Mouse (Mus musculus) large intestine, adult 2 months (tissue): Measurements from ENCODE around the gene Olfr1193. TPM values are rescaled to one million over a fixed set of nuclear protein-coding genes. Genes with fewer than 3 reads are reported as not detected.
"Not testable (repeated sequence)": the region's sequence is repeated elsewhere in the genome, so short reads cannot be mapped to it uniquely, and the experiment has no call there.

Source experiments
- DNase-seq: peaks from one replicate; pipeline ENCODE4 v3.0.0-alpha.2; 2012; ENCODE audit warnings: low read depth, low spot score
- WGBS: fragments of 180-500 bp; shearing (Covaris S2); methylation state at CpG from one replicate; pipeline ENCODE4 v1.1.7; 2018; 5-methylcytosine and 5-hydroxymethylcytosine counted together
- polyA plus RNA-seq: library from polyadenylated mRNA; depleted of rRNA; stranded (reverse); fragments of >200 nt; gene quantifications from 2 replicates; pipeline ENCODE4 v1.2.3, GENCODE M21; 2012; rRNA removed

The Olfr1193 gene
- not detected in 2 replicates for polyA plus RNA-seq

DNA sequence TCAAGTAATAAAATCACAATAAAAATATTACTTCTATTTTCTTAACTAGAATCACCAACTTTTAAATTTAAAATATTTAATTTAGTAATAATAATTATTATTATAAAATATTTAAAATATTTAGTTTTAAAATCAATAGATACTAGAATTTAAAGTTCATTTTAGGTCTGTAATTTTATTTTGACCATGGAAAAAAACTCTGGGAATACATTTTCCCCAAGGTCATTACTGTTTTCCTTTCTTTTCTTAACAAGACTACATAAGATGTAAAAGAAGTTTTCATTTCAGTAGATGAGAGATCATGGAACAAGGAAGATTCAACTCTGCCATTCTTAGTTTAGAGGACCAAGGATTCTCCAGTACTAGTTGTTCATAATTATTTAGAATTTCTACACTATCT is at the start of gene Olfr1193:
Olfr1193 (plus strand) TSS at position 301 of the 400 bp plus-strand sequence.
- not testable (repeated sequence) for DNase-seq

DNA sequence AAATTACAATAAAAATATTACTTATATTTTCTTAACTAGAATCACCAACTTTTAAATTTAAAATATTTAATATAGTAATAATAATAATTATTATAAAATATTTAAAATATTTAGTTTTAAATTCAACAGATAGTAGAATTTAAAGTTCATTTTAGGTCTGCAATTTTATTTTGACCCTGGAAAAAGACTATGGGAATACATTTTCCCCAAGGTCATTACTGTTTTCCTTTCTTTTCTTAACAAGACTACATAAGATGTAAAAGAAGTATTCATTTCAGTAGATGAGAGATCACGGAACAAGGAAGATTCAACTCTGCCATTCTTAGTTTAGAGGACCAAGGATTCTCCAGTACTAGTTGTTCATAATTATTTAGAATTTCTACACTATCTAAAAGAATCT is 35.2 kb upstream of the Olfr1193 start, which contains the start of gene Olfr1191-ps1:
Olfr1191-ps1 (plus strand) TSS at position 301 of the 400 bp plus-strand sequence.
- not testable (repeated sequence) for DNase-seq
- 89% methylated on average over 1 of the region's 1 CpGs for WGBS

DNA sequence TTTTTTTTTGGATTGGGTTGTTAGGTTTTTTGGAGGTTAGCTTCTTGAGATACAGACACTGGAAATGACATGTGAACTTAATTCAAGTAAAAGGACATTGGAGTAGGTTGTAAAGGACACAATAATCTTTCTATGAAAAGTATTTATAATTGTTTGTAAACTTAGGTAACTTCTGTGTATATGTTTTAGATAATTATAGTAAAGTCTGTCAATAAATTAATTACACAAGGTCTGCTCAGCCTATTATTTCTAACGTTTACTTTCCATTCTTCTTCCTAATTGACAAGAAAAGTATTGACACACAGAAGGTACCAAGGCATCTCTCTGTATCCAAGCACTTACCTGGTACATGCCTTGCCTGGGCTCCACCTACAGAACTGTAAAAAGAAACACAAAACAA is 27.2 kb upstream of the Olfr1193 start, which contains the start of gene Olfr1192-ps1:
Olfr1192-ps1 (plus strand) TSS at position 301 of the 400 bp plus-strand sequence.
- DNase-seq, result no peak
- 31% methylated on average over 1 of the region's 1 CpGs for WGBS

DNA sequence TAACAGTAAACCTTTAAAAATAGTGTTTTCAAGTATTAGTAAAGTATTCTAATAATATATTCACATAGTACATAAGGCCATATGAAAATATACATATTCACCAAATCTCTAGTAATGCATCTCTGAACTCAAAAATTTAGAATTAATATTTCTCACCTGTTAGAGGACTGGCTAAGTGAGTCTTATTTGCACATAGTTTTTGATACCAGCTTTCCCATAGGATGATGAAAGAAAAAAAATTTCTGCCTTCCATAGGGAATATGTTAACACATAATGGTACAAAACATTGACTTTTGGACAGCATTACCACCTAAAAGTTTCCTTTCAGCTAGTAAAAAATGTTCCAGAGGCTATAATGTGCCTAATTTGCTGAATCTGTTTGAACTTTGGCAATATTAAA is 13.7 kb downstream of the Olfr1193 start, which contains the start of gene Olfr1195:
Olfr1195 (minus strand) TSS at position 101 of the 400 bp plus-strand sequence.
- no peak for DNase-seq

DNA sequence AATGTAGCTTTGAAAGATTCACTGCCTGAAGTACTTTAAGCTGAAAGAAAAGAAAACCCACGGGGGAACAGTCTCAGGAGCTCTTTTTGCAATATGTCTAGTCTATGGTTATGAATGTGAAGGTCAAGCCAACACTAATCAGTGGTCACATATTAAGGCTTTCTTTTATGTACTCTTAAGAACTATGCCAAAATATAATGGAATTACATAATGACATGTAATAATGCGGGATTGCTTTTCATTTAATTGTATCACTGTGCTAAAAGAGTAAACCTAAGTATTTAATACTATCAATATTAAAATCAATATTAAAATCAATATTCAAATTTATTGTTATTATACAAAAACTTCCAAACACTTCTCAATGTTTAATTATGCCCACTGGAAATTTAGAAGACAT is 29.1 kb downstream of the Olfr1193 start, which contains the start of gene Olfr1196:
Olfr1196 (minus strand) TSS at position 101 of the 400 bp plus-strand sequence.
- DNase-seq, result no peak
- WGBS, result 77% methylated on average over 2 of the region's 2 CpGs

Other genes with a start within 250 kb of the Olfr1193 start
- not detected in 2 replicates for gene Olfr1181, start 249.5 kb upstream of the Olfr1193 start, polyA plus RNA-seq
- not detected in 2 replicates for gene Gm13757, start 226.5 kb upstream of the Olfr1193 start, polyA plus RNA-seq
- gene Olfr1183, start 220.8 kb upstream of the Olfr1193 start, polyA plus RNA-seq, result not detected in 2 replicates
- gene Olfr1184, start 192.0 kb upstream of the Olfr1193 start, polyA plus RNA-seq, result not detected in 2 replicates
- not detected in 2 replicates for gene Olfr1185-ps1, start 182.3 kb upstream of the Olfr1193 start, polyA plus RNA-seq
- not detected in 2 replicates for gene Olfr1186, start 157.1 kb upstream of the Olfr1193 start, polyA plus RNA-seq
- not detected in 2 replicates for gene Olfr1188, start 118.7 kb upstream of the Olfr1193 start, polyA plus RNA-seq
- gene Olfr1189, start 89.2 kb upstream of the Olfr1193 start, polyA plus RNA-seq, result not detected in 2 replicates
- gene Olfr1191-ps1, start 35.1 kb upstream of the Olfr1193 start, polyA plus RNA-seq, result not detected in 2 replicates
- gene Olfr1192-ps1, start 27.1 kb upstream of the Olfr1193 start, polyA plus RNA-seq, result not detected in 2 replicates
- not detected in 2 replicates for gene Olfr1195, start 13.6 kb downstream of the Olfr1193 start, polyA plus RNA-seq
- gene Olfr1196, start 29.0 kb downstream of the Olfr1193 start, polyA plus RNA-seq, result not detected in 2 replicates
- gene Olfr1197, start 56.7 kb downstream of the Olfr1193 start, polyA plus RNA-seq, result not detected in 2 replicates
- gene Olfr1198, start 75.7 kb downstream of the Olfr1193 start, polyA plus RNA-seq, result not detected in 2 replicates
- gene Olfr1199, start 84.8 kb downstream of the Olfr1193 start, polyA plus RNA-seq, result not detected in 2 replicates
- gene Olfr1200, start 94.9 kb downstream of the Olfr1193 start, polyA plus RNA-seq, result not detected in 2 replicates
- not detected in 2 replicates for gene Olfr1201, start 117.4 kb downstream of the Olfr1193 start, polyA plus RNA-seq
- not detected in 2 replicates for gene Olfr1202, start 138.9 kb downstream of the Olfr1193 start, polyA plus RNA-seq
- not detected in 2 replicates for gene Olfr1205, start 154.1 kb downstream of the Olfr1193 start, polyA plus RNA-seq
- not detected in 2 replicates for gene Olfr1204, start 173.7 kb downstream of the Olfr1193 start, polyA plus RNA-seq
- gene Olfr1206, start 187.6 kb downstream of the Olfr1193 start, polyA plus RNA-seq, result not detected in 2 replicates
- gene Olfr1208, start 226.7 kb downstream of the Olfr1193 start, polyA plus RNA-seq, result not detected in 2 replicates
- gene Olfr1209, start 239.5 kb downstream of the Olfr1193 start, polyA plus RNA-seq, result not detected in 2 replicates